In the genomic region with DNA sequence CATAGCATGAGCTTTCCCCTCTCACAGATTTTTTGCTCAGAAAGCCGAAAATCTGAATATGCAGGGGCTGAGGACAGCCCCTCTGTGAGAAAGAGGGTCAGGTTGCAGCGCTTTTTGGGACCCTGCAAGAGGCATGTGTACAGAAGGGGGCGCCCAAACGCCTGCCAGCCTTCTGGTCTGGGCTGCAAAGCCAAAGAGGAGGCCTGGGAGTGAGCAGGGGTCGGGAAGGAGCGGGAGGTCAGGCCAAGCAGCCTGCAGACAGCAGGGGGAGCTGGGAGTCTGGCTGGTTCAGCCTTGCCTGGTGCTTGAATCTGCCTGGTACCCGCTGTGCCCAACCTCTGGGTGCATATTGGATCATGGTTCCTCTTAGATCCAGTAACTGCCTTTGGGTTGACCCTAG, we compare ENCODE assay signal across 11 mouse cellular contexts. TPM values are rescaled to one million over a fixed set of nuclear protein-coding genes. Genes with fewer than 3 reads are reported as not detected.
DNase-seq lines count a peak whose midpoint lies in the region; ATAC-seq lines count a peak whose summit lies in the region.
"Had no signal": no experiment of that assay in that cellular context is flagged by ENCODE, and none has a peak within 500 bp of the region (broad histone marks: within the 10 kb centered on the region; RNA-seq: fewer than 3 reads in every experiment).

No protein-coding gene starts in this region.

- DNase-seq in cerebellum, adult 11-12 months: peak; percentile 22
- DNase-seq in cerebellum, adult 9-10 months: no peak
- peak; percentile 71 for DNase-seq in liver
- peak; percentile 54 for DNase-seq in hindlimb bud, embryonic 11.5 days (ENCODE audit: extremely low spot score, low read depth, low spot score)
- DNase-seq in retina, embryonic 14.5 days (ENCODE audit: low spot score): peak; percentile 85
- no peak for DNase-seq in spleen, postnatal 36 days (ENCODE audit: low spot score in 2 of 2)

- no peaks in the 10 kb centered on the region for H3K9me3 ChIP-seq in liver, embryonic 12.5 days (replicated peaks)
- H3K9me3 ChIP-seq: G1E; liver, embryonic 15.5 days; stomach, embryonic 15.5 days had no signal

- H3K4me1 ChIP-seq in liver, embryonic 12.5 days: no peaks in the 10 kb centered on the region; the same call in 1 of the 2 replicates
- H3K4me1 ChIP-seq: liver, embryonic 15.5 days had no signal

- 8% methylated on average over 7 of the region's 7 CpGs for WGBS in liver, embryonic 12.5 days (ENCODE audit: insufficient replicate concordance)

- H3K4me3 ChIP-seq in liver, embryonic 12.5 days: no peak overlapping the region
- H3K4me3 ChIP-seq: liver, embryonic 15.5 days; stomach, embryonic 15.5 days had no signal

- H3K36me3 ChIP-seq in liver, embryonic 12.5 days: no peaks in the 10 kb centered on the region
- H3K36me3 ChIP-seq: G1E; liver, embryonic 15.5 days; stomach, embryonic 15.5 days had no signal

- H3K27ac ChIP-seq in liver, embryonic 12.5 days: no peak overlapping the region
- H3K27ac ChIP-seq: liver, embryonic 15.5 days; stomach, embryonic 15.5 days had no signal

- peaks cover 45% of the 10 kb centered on the region for H3K27me3 ChIP-seq in liver, embryonic 12.5 days (replicated peaks)
- H3K27me3 ChIP-seq: stomach, embryonic 15.5 days had no signal

- H3K9ac ChIP-seq in liver, embryonic 12.5 days: no peak overlapping the region
- H3K9ac ChIP-seq: liver, embryonic 15.5 days; stomach, embryonic 15.5 days had no signal

- ATAC-seq in liver, embryonic 12.5 days: no peak; the same call in 1 of the 2 replicates
- peak; percentile 64 for ATAC-seq in common myeloid progenitor, adult 5-6 weeks (replicated peaks; ENCODE audit: low read depth, poor library complexity, severe bottlenecking)

- H3K4me2 ChIP-seq in liver, embryonic 12.5 days: no peak overlapping the region
- H3K4me2 ChIP-seq: liver, embryonic 15.5 days; stomach, embryonic 15.5 days had no signal

RNA-seq across cellular contexts. Expression of a gene that starts 6.4 kb away (rescaled TPM):
- polyA plus RNA-seq in liver, embryonic 12.5 days (2016; fragmentation: Nextera tagmentation; extraction: Ambion mirVana): not detected in 2 replicates
- total RNA-seq in common myeloid progenitor, adult 5-6 weeks (2017): not detected in 2 replicates
- polyA plus RNA-seq: G1E had no signal

RNA-seq across cellular contexts. Expression of a gene that starts 13.4 kb away (rescaled TPM):
- polyA plus RNA-seq in liver, embryonic 12.5 days (2016; fragmentation: Nextera tagmentation; extraction: Ambion mirVana): 1.8 and 2.4 TPM in 2 replicates
- total RNA-seq in common myeloid progenitor, adult 5-6 weeks (2017): 1.8 and 3.7 TPM in 2 replicates

RNA-seq across cellular contexts. Expression of a gene that starts 32.4 kb away (rescaled TPM):
- polyA plus RNA-seq in liver, embryonic 12.5 days (2016; fragmentation: Nextera tagmentation; extraction: Ambion mirVana): 16.7 and 17.0 TPM in 2 replicates
- total RNA-seq in common myeloid progenitor, adult 5-6 weeks (2017): 96.5 and 108 TPM in 2 replicates

RNA-seq across cellular contexts. Expression of a gene that starts 40.4 kb away (rescaled TPM):
- polyA plus RNA-seq in liver, embryonic 12.5 days (2016; fragmentation: Nextera tagmentation; extraction: Ambion mirVana): 289 and 295 TPM in 2 replicates
- 114 and 134 TPM in 2 replicates for total RNA-seq in common myeloid progenitor, adult 5-6 weeks (2017)

RNA-seq across cellular contexts. Expression of a gene that starts 45.7 kb away (rescaled TPM):
- 1.4 TPM in 1 of 2 replicates, not detected in the other for polyA plus RNA-seq in liver, embryonic 12.5 days (2016; fragmentation: Nextera tagmentation; extraction: Ambion mirVana)
- 12.4 and 58.4 TPM in 2 replicates for total RNA-seq in common myeloid progenitor, adult 5-6 weeks (2017)

Comparison
In these comparisons a context has a peak if more than half of its experiments do, and no peak if none do; other contexts are left out.
1. DNase-seq: peak in cerebellum, adult 11-12 months (single experiment), liver (single experiment), hindlimb bud, embryonic 11.5 days (single experiment) and retina, embryonic 14.5 days (single experiment); none in cerebellum, adult 9-10 months (single experiment) and spleen, postnatal 36 days (0 of 2).